Mouse (Mus musculus): Measurements from ENCODE around the gene Fndc3b.

GRCm38 (mm10) chr3:27650083-27650482 is 61.0 kb downstream of the Fndc3b start:
- TF ChIP-seq CTCF (IDR thresholded peaks at IDR 0.05; ENCODE audit: control insufficient read depth, insufficient read depth, insufficient read length) (no peak), MAX (IDR thresholded peaks at IDR 0.05) (no peak), MYOG (IDR thresholded peaks at IDR 0.05; ENCODE audit: control insufficient read depth, extremely low read depth, insufficient read length) (no peak), CEBPB (IDR thresholded peaks at IDR 0.05; ENCODE audit: low read depth) (no peak), FOSL1 (IDR thresholded peaks at IDR 0.05; ENCODE audit: insufficient read depth, low read length, poor library complexity, severe bottlenecking) (no peak), MYOD1 (IDR thresholded peaks at IDR 0.05; ENCODE audit: control insufficient read depth, insufficient read length, low read depth) (no peak), USF1 (IDR thresholded peaks at IDR 0.05; ENCODE audit: low read depth) (no peak)

All from C2C12 (cell line).